Mouse (Mus musculus): ENCODE results near the gene Gm10837.
"Not testable (repeated sequence)": the region's sequence is repeated elsewhere in the genome, so short reads cannot be mapped to it uniquely, and the experiment has no call there.

Gene Gm10837

GRCm38 (mm10) chr14:122490441-122491328, at the start of gene Gm10837:
Gene Gm10837 (plus strand): TSS chr14:122490586.
- CTCF ChIA-PET: interaction anchor here (0.6 to 0.9 kb wide), 2 partner anchors 22 to 225 kb away, joined by 3 to 5 read pairs; no protein-coding TSS in a partner anchor

GRCm38 (mm10) chr14:122449601-122450495, 40.5 kb upstream of the Gm10837 start:
- CTCF ChIA-PET: no interaction called here

GRCm38 (mm10) chr14:122450496-122451382, 39.6 kb upstream of the Gm10837 start, which contains the start of gene Gm5089:
Gene Gm5089 (minus strand): TSS chr14:122451115.
- CTCF ChIA-PET: no interaction called here

- CTCF ChIA-PET: interaction anchor here (0.6 kb wide), 1 partner anchor 120 kb away, joined by 6 read pairs; no protein-coding TSS in a partner anchor
Measured at GRCm38 (mm10) chr14:122451551-122452145, 38.7 kb upstream of the Gm10837 start.

- CTCF ChIA-PET: no interaction called here
Measured at GRCm38 (mm10) chr14:122452701-122453387, 37.5 kb upstream of the Gm10837 start.

- CTCF ChIA-PET: no interaction called here
Measured at GRCm38 (mm10) chr14:122453388-122453995, 36.9 kb upstream of the Gm10837 start.

GRCm38 (mm10) chr14:122453996-122454738, 36.2 kb upstream of the Gm10837 start:
- CTCF ChIA-PET: no interaction called here

- CTCF ChIA-PET: no interaction called here
Measured at GRCm38 (mm10) chr14:122454901-122455561, 35.4 kb upstream of the Gm10837 start.

- CTCF ChIA-PET: no interaction called here
Measured at GRCm38 (mm10) chr14:122455562-122455958, 34.8 kb upstream of the Gm10837 start.

- CTCF ChIA-PET: not testable (repeated sequence)
Measured at GRCm38 (mm10) chr14:122459332-122459731, 31.1 kb upstream of the Gm10837 start.

- CTCF ChIA-PET: no interaction called here
Measured at GRCm38 (mm10) chr14:122459776-122460175, 30.6 kb upstream of the Gm10837 start.

GRCm38 (mm10) chr14:122460226-122460625, 30.2 kb upstream of the Gm10837 start:
- CTCF ChIA-PET: no interaction called here

- CTCF ChIA-PET: interaction anchor here (0.5 to 0.6 kb wide), 2 partner anchors 113 to 1846 kb away, joined by 3 to 8 read pairs; no protein-coding TSS in a partner anchor
Measured at GRCm38 (mm10) chr14:122461500-122461899, 28.9 kb upstream of the Gm10837 start.

GRCm38 (mm10) chr14:122461966-122462365, 28.4 kb upstream of the Gm10837 start:
- CTCF ChIA-PET: interaction anchor here (0.5 to 0.6 kb wide), 2 partner anchors 112 to 1847 kb away, joined by 3 to 8 read pairs; no protein-coding TSS in a partner anchor

- CTCF ChIA-PET: no interaction called here
Measured at GRCm38 (mm10) chr14:122462689-122463079, 27.7 kb upstream of the Gm10837 start.

- CTCF ChIA-PET: no interaction called here
Measured at GRCm38 (mm10) chr14:122463080-122463691, 27.2 kb upstream of the Gm10837 start.

- CTCF ChIA-PET: interaction anchor here (0.7 kb wide), 2 partner anchors 23 to 274 kb away, joined by 3 read pairs; no protein-coding TSS in a partner anchor
Measured at GRCm38 (mm10) chr14:122463734-122464341, 26.5 kb upstream of the Gm10837 start.
